Mouse (Mus musculus) midbrain, embryonic 15.5 days (tissue): ENCODE data around the gene Mlkl. TPM values are rescaled to one million over a fixed set of nuclear protein-coding genes. Genes with fewer than 3 reads are reported as not detected.
"Not testable (repeated sequence)": the region's sequence is repeated elsewhere in the genome, so short reads cannot be mapped to it uniquely, and the experiment has no call there.

ENCODE experiments used
- ATAC-seq: fragments of 200-750 bp; cut with Nextera tagmentation; replicated peaks from 2 replicates; pipeline ENCODE4 v1.8.0; 2017; ENCODE audit warnings: moderate TSS enrichment
- H3K27ac ChIP-seq: fragments of 300-500 bp; sonication (generic); 2 replicates; pipeline ENCODE4 v1.5.1; 2015; ENCODE audit warnings: mild to moderate bottlenecking, inconsistent platforms
- H3K27me3 ChIP-seq: fragments of 300-500 bp; sonication (generic); replicated peaks from 2 replicates; pipeline ENCODE4 v1.6.1; 2015; ENCODE audit warnings: inconsistent platforms
- H3K36me3 ChIP-seq: fragments of 300-500 bp; sonication (generic); replicated peaks from 2 replicates; pipeline ENCODE4 v1.6.1; 2015; ENCODE audit warnings: inconsistent platforms
- H3K4me1 ChIP-seq: fragments of 300-500 bp; sonication (generic); 2 replicates; pipeline ENCODE4 v1.6.1; 2015; ENCODE audit warnings: inconsistent platforms
- H3K4me2 ChIP-seq: fragments of 300-500 bp; sonication (generic); 2 replicates; pipeline ENCODE4 v1.6.1; 2015; ENCODE audit warnings: inconsistent platforms, mild to moderate bottlenecking, moderate library complexity
- H3K4me3 ChIP-seq: fragments of 300-500 bp; sonication (generic); 2 replicates; pipeline ENCODE4 v1.5.1; 2015; ENCODE audit warnings: mild to moderate bottlenecking, inconsistent platforms
- H3K9ac ChIP-seq: fragments of 300-500 bp; sonication (generic); 2 replicates; pipeline ENCODE4 v1.6.1; 2015; ENCODE audit warnings: mild to moderate bottlenecking, inconsistent platforms
- H3K9me3 ChIP-seq: fragments of 300-500 bp; sonication (generic); 2 replicates; pipeline ENCODE4 v1.6.1; 2016; ENCODE audit warnings: inconsistent platforms
- WGBS: fragments of 180-500 bp; shearing (Covaris S2); methylation state at CpG from one replicate; pipeline ENCODE4 v1.1.7; 2015; ENCODE audit warnings: mixed read lengths; 5-methylcytosine and 5-hydroxymethylcytosine counted together
- polyA plus RNA-seq: library from polyadenylated mRNA; unstranded; fragments of >200 nt; fragmentation: Nextera tagmentation; extraction: Ambion mirVana; gene quantifications from 2 replicates; pipeline ENCODE4 v1.2.1, GENCODE M21; 2015

The Mlkl gene
- polyA plus RNA-seq, 1 experiment from 2014 or later: 0.57 TPM

- Histone ChIP-seq H3K9me3 (no peaks in the 10 kb centered on the region), H3K4me3 (no peak overlapping the region), H3K36me3 (peaks cover 6% of the 10 kb centered on the region; the same call in 1 of the 2 replicates), H3K4me1 (no peaks in the 10 kb centered on the region), H3K4me2 (no peak overlapping the region), H3K9ac (no peak overlapping the region), H3K27ac (no peak overlapping the region), H3K27me3 (no peaks in the 10 kb centered on the region)
- ATAC-seq: no peak
- WGBS: 71% methylated on average over 2 of the region's 2 CpGs
Measured at GRCm38 (mm10) chr8:111268277-111268676, 69.7 kb downstream of the Mlkl start.

DNA sequence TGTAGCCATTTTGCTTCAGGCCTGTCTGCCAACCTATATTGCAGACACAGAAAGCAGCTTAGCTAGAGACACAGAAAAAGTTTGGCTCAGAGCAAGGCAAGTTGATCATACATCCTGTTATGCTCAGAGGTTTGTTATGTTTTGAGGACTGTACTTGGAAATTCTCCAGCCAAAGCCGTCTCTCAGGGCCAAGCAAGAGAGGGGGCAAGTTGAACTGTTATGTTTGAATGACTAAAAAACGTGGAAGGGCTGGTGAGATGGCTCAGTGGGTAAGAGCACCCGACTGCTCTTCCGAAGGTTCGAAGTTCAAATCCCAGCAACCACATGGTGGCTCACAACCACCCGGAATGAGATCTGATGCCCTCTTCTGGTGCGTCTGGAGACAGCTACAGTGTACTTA lies 71.8 kb downstream of the Mlkl start:
- not testable (repeated sequence) for H3K9me3 ChIP-seq, H3K4me1 ChIP-seq, H3K27ac ChIP-seq, H3K4me3 ChIP-seq, H3K9ac ChIP-seq, H3K27me3 ChIP-seq, H3K36me3 ChIP-seq, H3K4me2 ChIP-seq, ATAC-seq
- 70% methylated on average over 7 of the region's 7 CpGs for WGBS

- no peak overlapping the region for H3K4me3 ChIP-seq
- H3K4me1 ChIP-seq: 0 out of 2 replicates have a peak, but pooled peaks cover 2% of the 10 kb centered on the region
- H3K27me3 ChIP-seq: no peaks in the 10 kb centered on the region
- H3K9me3 ChIP-seq: no peaks in the 10 kb centered on the region
- H3K9ac ChIP-seq: no peak overlapping the region
- no peak overlapping the region for H3K27ac ChIP-seq
- no peak for ATAC-seq
- WGBS: 75% methylated on average over 2 of the region's 2 CpGs
- no peaks in the 10 kb centered on the region for H3K36me3 ChIP-seq
- H3K4me2 ChIP-seq: no peak overlapping the region
Measured at GRCm38 (mm10) chr8:111264693-111265220, 73.2 kb downstream of the Mlkl start.

- no peak for ATAC-seq
- Histone ChIP-seq H3K9me3 (no peaks in the 10 kb centered on the region), H3K4me3 (no peak overlapping the region), H3K36me3 (no peaks in the 10 kb centered on the region), H3K4me2 (no peak overlapping the region), H3K27ac (no peak overlapping the region), H3K9ac (no peak overlapping the region), H3K27me3 (no peaks in the 10 kb centered on the region), H3K4me1 (peaks cover 15% of the 10 kb centered on the region)
- 84% methylated on average over 4 of the region's 4 CpGs for WGBS
Measured at GRCm38 (mm10) chr8:111261981-111262381, 76.0 kb downstream of the Mlkl start.

Other genes with a start within 250 kb of the Mlkl start
- gene Clec18a, start 245.8 kb downstream of the Mlkl start, polyA plus RNA-seq: 0.53 and 0.93 TPM in 2 replicates
- gene Pdpr, start 243.5 kb downstream of the Mlkl start, polyA plus RNA-seq: 10.4 and 10.8 TPM in 2 replicates
- gene Glg1, start 79.0 kb downstream of the Mlkl start, polyA plus RNA-seq: 65.6 and 66.9 TPM in 2 replicates
- gene Rfwd3, start 38.0 kb downstream of the Mlkl start, polyA plus RNA-seq: 23.5 and 24.5 TPM in 2 replicates
- 0.10 and 0.11 TPM in 2 replicates for gene Fa2h, start 55.6 kb upstream of the Mlkl start, polyA plus RNA-seq
- gene Wdr59, start 183.9 kb upstream of the Mlkl start, polyA plus RNA-seq: 6.8 and 8.3 TPM in 2 replicates
- 106 and 119 TPM in 2 replicates for gene Znrf1, start 197.9 kb upstream of the Mlkl start, polyA plus RNA-seq